Mouse (Mus musculus) T-helper 17 cell (primary cell): Measurements from ENCODE around the gene Trim9.

Experiments used
- in situ Hi-C, 2 experiments: fragments of 300-600 bp; cut with MboI, MseI; formaldehyde crosslinking; loops; 1 replicate in 1 of 2; 2 replicates in 1 of 2; pipeline ENCODE4 v1.15.1; 2025; ENCODE audit warnings: high pct_unique_total_duplicates in 2 of 2

The Trim9 gene

DNA sequence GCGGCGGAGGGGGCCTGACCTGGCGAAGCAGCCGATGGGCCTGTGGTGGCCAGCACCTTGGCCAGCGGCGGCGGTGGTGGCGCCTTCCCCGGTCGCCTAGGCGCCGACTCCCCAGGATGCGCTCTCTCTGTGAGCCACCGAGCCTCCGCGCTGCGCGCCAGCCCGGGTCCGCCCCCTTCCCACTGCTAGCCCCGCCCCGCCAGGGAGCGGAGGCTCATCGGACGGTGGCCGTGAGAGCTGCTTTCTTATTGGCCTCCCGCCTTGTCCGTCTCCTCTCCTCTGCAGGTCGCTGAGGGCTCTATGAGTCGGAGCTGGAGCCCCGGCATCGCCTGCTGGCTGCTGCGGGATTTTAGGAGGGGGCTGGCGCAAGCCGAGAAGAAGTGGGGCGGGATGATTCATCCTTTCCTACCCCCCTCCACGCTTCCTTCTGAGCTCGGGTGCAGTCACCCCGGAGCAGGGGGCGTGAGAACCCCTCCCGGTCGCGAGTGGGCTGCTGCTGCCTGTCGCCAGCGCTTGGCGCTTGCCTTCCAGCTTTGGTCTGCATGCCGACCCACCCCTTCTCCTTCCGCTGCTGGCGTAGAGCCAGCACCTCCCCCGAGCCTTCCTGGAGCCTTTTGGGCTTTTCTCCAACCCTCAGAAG, at the start of gene Trim9:
TSS of gene Trim9 (minus strand) at position 413 of the 640 bp plus-strand sequence.
- in situ Hi-C loops, result no loop called here

GRCm38 (mm10) chr12:70395061-70395460, 47.6 kb upstream of the Trim9 start:
- in situ Hi-C loops, result no loop called here

- in situ Hi-C loops, result no loop called here
These were observed 43.8 kb upstream of the Trim9 start for GRCm38 (mm10) chr12:70391236-70391635.

- in situ Hi-C loops, result no loop called here
These were observed 27.6 kb upstream of the Trim9 start for GRCm38 (mm10) chr12:70374976-70375375.

DNA sequence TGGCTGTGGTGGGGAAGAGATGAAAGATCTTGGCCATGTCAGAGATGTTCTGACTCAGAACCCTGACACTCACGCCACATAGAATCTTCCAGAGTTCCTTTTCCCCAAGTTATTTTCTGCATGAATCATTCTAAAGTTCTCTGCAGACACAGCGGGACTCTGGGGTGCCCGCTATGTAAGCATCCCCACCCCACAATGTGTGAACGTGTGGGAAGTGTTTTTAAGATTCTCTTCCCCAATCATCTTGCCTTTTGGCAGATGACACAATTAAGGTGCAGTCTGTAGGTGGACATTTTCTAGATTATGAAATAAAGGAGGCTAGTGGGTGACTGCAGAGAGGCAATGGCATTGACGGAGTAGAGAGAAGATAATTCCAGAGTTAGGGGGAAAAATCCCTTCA, 25.5 kb upstream of the Trim9 start:
- in situ Hi-C loops, result no loop called here

- in situ Hi-C loops, result no loop called here
These were observed 21.9 kb upstream of the Trim9 start for GRCm38 (mm10) chr12:70369348-70369747.

DNA sequence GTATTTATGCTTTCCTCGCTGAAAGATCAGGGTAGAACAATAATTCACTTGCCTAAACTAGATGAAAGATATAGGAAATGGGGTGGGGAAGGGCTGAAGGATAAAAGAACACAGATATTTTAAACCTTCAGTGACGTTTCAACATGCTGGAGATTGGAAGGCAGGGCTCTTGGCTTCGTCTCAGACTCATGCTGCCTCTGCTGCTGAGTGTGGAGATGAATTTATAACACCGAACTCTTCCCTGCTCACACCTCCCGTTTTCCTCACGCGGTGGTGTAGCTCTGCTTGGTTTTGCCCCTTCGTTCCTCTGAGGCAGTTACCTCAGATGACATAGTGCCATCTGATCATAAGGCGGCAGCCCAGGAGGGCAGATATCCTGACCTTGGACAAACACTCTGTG, 21.4 kb upstream of the Trim9 start:
- in situ Hi-C loops, result no loop called here

DNA sequence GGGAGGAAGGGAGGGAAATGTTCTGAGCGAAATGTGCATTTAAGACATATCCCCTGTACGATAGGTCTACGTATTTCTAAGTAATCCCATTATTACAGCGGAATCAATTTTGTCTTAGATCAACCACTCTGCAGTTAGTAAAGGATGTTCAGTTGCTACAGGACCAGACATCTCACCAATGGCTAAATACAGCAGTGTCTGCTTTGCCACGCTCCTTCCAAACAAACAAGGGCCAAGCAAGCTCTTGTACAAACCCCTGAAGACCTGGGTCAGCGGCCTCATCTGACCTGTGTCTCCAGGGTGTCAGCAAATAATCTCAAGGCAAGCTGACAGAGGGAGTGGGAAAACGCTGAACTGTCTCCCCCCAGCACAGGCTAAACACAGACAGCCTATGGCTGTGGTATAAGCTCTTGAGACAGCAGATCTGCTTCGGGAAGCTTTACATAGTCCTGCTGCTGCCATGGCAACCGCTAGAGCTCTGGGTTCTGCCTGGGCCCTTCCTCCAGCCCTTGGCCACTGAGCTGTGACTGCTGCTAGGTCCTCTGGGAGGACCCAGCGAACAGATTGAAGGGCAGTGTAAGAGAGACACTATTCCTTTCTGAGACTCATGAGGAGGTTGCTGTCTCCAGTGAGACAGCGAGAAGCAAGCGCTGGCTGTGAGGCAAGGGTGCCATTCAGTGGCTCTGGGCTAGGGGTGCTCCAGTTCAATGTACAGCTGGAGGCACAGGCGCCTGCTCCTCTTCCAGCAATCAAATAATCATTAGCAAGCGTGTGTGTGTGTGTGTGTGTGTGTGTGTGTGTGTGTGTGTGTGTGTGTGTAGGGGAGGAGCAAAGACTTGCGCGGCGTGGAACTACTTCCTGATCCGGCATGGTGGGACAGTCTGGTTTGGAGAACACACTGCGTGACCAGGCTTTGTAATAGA, 20.2 kb upstream of the Trim9 start:
- in situ Hi-C loops, result no loop called here

DNA sequence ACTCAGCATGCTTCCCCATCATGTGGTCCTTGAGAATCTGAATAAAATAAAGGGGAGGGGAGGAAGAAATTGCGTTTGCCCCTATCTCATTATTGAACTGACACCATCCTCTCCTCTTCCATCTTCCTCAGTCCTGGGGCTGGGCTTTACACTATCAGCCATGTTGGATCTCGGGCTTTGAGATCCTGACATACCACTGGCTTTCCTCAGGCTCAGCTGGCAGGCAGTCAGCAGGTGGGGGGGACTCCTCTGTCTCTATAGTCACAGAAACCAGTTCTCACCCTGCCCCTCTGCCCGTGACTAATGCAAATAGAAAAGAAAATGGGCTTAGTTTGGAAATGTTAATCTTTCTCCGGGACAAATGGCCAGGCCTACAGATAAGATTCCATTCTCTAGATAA, 15.6 kb upstream of the Trim9 start:
- in situ Hi-C loops, result no loop called here

DNA sequence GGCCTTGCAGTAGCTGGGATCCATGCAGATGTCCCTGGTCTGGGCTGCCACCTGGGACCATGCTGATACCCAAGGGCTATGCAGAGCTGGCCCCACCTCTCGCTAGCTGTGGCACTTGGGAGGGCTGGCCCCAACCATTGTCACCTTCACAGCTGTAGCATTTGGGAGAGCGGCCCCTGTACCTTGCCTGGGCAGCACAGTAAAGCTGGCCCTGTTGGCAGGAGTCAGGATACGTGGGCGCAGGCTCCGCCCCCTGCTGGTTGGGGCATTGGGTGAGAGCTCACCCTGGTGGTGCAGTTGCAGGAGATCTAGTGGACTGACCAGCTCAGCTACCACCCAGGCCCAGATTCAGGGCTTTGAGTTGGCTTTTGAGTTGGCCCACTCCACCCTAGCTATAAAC, 12.9 kb upstream of the Trim9 start:
- in situ Hi-C loops, result no loop called here

DNA sequence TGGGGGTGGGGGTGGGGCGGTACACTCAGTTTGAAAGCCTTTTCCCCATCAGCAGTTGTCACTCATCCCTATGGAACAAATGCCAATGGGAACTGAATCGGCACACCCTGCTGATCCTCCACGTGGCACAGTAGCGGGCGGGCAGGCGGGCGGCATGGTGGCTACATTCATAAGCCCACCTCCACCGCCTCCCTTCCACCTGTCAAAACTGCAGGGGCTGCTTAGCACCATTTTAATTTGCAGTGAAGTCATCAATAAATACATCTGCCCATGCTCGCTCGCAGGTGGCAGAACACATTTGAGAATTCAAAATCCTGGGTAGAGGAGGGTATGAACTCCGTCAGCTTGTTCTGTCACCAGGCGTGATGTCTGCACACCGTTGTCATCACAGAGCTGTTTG, 12.0 kb upstream of the Trim9 start:
- in situ Hi-C loops, result no loop called here

- in situ Hi-C loops, result loop anchor here in 1 of 2 experiments (5.0 kb wide), 1 partner anchor 77 kb away; no protein-coding TSS in a partner anchor
These were observed 7.5 kb upstream of the Trim9 start for GRCm38 (mm10) chr12:70354926-70355325.

DNA sequence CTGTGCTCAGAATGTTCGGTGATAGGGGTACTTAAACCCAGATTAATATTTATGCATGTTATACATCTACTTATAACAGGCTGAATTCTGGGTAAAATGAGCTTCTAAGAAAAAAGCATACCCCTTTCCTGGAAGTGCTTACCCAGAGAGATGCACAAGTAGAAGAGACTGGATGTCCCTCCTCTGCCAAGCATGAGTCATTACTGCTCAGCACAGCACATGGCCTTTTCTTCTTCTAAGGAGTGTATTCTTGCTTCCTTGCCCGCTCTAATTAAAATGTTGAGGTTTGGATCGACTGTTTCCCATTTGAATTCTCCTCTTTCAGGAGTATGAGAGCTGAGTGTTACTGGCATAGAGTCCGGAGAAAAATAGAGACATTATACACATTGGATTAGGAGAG, 3.1 kb upstream of the Trim9 start:
- in situ Hi-C loops, result loop anchor here in 1 of 2 experiments (5.0 kb wide), 1 partner anchor 82 kb away; no protein-coding TSS in a partner anchor

DNA sequence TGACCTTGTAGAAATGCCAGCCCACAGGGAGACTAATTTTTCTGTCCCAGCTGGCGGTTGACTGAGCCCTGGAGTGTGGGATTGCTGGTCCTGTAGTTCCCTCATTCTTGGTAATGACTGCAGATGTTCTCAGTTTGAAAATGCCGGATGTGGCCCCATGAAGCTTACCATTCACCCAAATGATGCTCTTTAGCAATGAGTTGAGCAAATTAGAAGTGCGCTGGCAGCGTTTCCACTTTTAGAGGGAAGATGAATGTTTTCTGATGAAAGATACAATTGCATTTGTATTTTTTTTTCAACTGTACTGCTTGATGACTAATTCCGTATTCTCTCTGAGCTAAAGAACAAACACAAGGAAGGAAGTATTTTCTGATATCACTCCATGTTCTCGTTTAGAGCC, 2.4 kb upstream of the Trim9 start:
- in situ Hi-C loops, result loop anchor here in 1 of 2 experiments (5.0 kb wide), 1 partner anchor 83 kb away; no protein-coding TSS in a partner anchor

- in situ Hi-C loops, result no loop called here
These were observed 612 bp upstream of the Trim9 start for GRCm38 (mm10) chr12:70348026-70348425.

DNA sequence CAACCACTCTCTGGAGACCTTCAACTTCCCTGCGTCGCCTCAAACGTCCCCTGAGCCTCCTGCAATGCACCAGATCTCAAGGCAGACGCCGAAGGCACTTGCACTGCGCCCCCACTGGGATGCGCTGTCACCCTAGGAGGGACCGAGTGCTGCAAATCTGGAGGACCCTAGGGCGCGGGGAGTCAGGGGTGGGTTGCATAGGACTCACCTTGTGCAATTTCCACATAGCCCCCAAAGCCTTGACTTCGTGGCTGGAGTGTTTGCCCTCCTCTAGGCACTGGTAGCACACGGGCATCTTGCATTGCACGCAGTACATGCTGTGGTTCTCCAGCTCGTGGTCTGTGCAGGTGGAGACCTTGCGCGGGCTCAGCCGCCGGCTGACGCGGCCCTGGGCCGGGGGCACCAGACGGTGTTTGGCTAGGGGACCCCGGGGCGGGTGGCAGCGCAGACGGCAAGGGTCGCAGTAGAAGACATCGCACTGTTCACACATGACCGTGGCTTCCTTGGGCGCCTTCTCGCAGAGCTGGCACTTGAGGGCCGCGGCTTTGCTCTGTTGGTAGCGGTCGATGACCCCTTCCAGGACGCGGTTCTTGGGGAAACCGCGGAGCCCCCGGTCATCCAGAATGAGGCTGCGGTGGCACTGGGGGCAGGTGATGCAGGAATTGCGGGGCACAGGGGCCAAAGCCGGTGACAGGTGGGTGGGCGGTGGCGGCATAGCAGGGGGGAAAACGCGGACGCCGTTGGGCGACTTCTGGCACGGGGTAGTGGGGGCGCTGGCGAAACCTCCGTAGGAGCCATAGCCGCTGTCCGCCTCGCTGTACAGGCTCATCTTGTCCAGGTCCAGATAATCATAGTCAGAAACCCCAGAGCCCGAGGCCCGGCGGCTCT, 1.0 kb downstream of the Trim9 start:
- in situ Hi-C loops, result no loop called here

DNA sequence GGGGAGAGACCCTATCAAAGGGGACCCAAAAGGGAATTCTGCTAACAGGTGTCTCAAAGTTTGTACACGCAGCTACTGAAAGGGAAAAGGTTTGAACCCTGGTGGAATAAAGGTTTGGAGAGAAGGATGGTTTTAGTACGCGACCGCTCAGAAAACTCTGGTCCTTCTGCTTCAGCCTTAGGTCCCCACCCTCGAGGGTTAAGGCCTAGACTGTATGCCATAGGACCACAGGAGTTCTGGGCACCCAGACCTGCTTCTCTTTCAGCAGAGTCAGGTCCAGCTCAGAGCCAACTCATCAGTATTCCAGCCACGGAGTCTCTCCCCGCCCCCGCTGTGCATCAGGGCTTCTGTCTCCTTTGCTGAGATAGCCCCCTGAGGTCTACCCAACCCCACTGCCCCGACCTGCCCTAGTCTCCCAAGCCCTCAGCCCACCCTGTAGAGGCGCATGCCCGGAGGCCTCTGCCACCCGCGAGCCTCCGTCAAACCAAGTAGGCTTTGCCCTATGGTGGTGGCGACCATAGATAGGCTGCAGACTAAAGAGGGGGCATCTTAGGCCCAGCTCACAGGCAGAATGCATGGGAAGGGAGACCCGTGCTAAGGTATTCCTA, 1.8 kb downstream of the Trim9 start:
- in situ Hi-C loops, result no loop called here

- in situ Hi-C loops, result no loop called here
These were observed 12.2 kb downstream of the Trim9 start for GRCm38 (mm10) chr12:70335176-70335575.

DNA sequence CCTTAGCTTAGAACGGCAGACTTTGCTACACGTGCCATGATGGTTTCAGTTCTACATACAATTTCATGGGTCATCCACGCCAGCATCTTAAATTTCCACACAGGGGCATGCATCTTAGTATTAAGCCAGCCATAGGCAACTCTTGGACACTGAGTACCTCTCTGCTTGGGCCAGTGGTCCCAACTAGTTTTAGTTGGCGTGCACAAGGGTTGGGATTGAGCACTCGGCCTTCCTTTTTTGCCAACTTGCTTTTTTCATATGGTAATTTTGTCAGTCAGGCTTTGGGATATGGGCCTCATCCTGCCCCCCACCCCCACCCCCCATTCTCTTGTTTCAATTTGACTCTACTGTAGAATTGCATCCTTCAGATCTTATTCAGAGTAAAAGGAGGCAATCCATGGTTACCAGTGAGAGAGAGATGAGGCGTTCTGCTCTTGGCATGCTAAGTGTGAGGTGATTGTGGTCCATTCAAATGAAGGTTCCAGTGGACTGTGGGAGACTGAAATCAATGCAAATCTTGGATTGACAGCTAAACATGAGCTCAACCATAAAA, 14.1 kb downstream of the Trim9 start:
- in situ Hi-C loops, result no loop called here

GRCm38 (mm10) chr12:70329059-70329458, 18.4 kb downstream of the Trim9 start:
- in situ Hi-C loops, result no loop called here

DNA sequence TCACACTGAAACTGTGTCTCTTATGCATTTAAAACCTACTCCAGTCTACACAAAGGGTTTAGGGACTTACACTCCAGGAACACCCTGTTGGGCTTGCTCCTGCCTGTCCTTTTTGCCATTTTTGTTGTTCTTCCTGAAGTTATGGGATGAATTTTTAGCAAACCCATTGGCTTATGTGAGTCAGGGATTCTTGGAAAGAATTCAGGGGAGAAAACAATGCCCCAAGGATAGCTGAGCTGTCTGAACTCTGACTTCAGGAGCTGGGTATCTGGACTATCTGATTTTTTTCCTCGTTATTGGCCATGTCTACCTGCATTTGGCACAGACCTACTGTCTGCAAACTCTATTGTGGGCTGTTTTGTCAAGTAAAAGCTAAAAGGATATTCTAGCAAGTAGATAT, 20.5 kb downstream of the Trim9 start:
- in situ Hi-C loops, result no loop called here
